Mouse (Mus musculus): Measurements from ENCODE around the gene Aph1c.
A peak's percentile ranks its signal among the peaks of the same experiment; 100 is the strongest.
"Not testable (repeated sequence)": the region's sequence is repeated elsewhere in the genome, so short reads cannot be mapped to it uniquely, and the experiment has no call there.

The Aph1c gene

DNA sequence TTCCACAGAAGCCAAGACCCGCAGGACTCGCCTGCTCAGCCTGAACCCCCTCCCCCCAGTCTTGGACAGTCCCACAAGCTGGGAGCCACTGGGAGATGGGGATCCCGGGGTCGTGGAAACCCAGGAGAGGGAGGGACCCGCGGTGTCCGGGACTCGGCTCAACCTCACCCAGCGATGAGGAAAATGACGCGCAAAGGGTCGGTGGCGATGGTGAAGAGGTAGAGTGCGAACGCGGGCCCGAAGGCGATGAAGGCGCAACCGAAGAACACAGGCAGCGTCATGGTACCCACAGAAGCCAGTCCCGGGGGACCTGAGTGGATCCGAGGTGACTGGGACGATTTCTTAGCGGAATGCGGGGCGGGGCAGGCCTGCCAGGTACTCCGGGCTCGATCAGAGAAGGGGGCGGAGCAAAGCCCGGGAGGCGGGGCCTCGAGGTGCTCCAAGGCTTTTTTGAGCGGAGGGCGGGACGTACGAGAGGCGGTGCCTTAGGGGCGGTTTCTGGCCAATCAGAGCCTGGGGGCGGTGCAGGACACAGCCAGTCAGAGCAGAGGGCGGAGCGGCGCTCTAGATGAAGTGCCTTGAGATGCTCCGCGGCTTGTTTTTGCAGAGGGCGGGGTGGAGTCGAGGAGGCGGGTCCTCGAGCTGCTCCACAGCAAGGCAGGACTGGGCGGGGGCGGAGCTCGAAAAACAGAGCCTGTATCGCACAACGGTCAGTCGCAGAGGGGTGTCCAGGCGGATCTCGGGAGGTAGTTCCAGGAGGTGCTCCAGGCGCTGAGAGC lies at the start of gene Aph1c:
Aph1c (minus strand) TSS at position 409 of the 779 bp plus-strand sequence.
- DNase-seq (ENCODE audit: low spot score): peak; percentile 98

DNA sequence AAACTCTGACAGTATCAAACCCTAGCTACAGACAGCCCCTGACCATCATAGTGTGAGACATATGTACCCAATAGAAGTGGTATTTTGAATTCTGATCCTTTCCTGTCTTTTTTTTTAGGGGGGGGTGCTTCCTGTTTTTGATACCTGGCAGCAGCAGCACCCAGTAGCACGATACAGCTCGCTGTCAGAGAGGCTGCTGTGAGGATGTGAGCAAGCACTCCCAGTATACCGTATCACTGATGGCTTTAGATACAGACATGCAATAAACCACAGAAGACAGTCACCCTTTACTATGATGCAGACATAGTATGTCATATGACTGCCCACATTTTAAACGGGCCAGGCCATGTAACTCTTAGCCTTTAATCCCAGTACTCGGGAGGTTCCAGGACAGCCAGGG lies 49.0 kb upstream of the Aph1c start:
- peak; percentile 76 for DNase-seq (ENCODE audit: low spot score)

DNA sequence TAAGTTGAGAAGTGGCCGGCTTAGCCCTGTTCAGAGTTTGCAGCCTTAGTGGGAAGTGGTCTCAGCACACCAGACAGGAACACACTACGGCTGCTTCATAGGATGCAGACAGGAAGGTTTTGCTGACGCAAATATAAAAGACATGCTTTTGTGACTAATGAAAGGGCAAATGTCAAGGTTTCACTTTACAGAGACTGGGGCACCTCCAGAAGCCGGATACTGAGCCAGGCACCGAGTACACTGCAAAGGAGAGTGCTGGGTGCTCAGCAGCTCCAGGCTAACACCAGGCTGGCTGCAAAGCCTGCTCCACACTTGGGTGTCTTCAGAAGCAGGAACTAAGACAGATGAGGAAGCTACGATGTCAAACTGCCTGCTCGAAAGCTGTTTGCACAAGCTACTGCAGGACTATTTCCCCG lies 47.9 kb upstream of the Aph1c start:
- peak; percentile 72 for DNase-seq (ENCODE audit: low spot score)

DNA sequence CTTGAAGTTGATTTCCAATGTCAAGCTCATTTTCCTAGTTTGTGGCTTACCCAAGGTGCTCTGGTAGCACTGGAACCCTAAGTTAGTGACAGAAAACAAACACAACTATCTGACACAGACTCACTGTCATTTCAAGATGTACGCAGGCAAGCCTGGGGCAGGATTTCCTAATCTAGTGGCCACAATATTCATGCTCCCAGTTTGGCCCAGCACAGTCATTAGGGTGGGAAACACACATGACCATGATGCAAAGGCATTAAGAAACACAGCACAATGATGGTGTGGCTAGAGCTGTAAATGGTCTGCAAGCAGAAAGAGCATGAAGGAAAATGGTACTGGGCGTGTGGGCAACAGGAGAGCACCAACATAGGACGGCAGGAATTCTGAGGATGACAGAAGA lies 47.3 kb upstream of the Aph1c start:
- no peak for DNase-seq (ENCODE audit: low spot score)

DNA sequence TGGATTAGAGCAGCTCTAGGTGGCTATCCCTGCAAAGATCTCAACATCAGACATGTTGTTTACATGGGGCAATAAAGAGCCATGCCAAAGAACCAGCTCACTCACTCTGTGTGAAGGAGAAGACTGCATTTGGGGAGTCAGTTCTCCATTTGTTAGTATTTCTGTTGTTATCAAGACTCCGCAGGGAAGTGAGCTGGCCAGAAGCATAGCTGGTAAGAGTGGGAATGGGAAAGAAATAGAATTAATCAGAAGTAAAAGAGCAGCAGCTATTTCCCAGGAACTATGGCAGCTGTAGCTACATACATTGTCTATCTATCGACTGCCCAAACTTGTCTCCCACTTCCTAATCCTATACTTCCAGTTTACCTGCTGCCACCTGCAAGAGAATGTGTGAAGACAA lies 46.2 kb upstream of the Aph1c start:
- no peak for DNase-seq (ENCODE audit: low spot score)

DNA sequence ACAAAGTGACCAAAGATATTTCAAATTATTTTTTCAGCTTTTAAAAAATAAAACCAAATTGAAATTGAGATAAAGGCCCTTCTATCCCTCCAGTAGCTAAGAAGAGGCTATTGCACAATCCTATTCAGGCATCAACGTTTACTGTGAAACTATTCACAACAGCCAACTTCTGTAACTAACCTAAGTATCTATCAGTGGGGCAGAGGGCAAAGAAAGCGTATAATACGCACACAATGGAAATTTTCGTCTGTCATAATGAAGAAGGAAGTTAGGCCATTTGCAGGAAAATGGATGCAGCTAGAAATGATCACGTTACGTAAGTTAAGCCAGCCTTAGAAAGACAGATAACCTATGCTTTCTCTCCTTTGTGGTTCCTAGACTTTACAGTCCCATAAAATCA lies 45.0 kb upstream of the Aph1c start:
- no peak for DNase-seq (ENCODE audit: low spot score)

DNA sequence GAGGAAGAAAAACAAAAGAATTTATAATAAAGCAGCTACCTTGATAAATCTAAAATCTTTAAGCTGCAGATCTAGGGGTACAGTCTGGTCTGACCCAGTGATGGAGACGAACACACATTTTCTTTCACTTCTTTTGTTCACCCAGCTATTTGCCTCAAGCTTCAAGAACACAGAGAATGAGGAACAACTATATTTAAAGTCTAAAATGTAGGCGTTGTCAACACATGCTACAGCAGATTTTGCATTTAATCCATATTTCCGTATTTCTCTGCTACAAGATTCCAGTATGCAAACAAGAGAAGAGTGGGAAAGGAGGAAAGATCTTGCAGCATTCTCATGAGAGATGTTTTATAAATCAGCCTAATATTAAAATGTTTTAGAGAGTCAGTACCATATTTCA lies 44.4 kb upstream of the Aph1c start:
- DNase-seq (ENCODE audit: low spot score): no peak

DNA sequence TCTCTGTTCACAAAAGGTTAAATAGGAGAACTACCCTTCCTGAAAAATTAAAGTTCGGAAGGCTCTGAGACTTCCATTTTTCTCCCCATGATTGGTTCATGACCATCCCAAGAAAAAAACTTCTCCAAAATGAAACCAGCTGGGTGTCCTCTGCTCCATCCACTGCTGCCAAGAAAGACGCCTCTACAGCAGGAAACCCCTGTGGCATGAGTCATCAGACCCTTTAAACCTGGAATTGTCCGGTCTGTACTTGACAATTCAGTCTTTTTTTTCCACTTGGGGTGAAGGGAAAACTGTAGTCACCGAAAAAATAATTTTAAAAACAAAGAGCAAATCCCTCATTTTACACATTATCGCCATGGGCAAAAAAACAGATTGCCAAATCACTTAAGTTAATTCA lies 42.1 kb upstream of the Aph1c start:
- DNase-seq (ENCODE audit: low spot score): no peak

DNA sequence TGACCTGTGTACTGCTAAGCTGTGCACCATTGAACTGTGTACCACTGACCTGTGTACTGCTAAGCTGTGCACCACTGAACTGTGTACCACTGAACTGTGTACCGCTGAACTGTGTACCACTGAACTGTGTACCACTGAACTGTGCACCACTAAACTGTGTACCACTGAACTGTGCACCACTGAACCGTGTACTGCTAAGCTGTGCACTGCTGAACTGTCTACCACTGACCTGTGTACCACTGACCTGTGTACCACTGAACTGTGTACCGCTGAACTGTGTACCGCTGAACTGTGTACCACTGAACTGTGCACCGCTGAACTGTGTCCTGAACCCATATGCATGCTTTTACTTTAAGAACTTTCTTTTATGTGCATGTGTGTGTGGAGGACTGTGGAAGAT lies 39.8 kb upstream of the Aph1c start:
- no peak for DNase-seq (ENCODE audit: low spot score)

DNA sequence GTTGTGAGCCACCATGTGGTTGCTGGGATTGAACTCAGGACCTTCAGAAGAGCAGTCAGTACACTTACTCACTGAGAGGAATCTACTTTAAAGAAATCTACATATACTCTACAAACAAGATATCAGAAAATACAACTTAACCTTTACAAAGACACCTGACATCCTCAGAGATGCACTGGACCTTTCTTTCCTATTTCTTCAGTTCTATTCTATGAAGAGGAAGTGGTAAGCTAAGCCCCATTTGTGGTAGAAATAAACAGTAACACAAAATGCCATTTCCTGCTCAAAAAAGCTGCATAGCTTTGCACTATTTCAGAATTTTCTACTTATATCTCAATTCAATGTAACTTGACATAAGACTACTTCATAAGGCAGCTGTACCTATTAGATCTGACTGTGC lies 39.0 kb upstream of the Aph1c start:
- peak; percentile 26 for DNase-seq (ENCODE audit: low spot score)

DNA sequence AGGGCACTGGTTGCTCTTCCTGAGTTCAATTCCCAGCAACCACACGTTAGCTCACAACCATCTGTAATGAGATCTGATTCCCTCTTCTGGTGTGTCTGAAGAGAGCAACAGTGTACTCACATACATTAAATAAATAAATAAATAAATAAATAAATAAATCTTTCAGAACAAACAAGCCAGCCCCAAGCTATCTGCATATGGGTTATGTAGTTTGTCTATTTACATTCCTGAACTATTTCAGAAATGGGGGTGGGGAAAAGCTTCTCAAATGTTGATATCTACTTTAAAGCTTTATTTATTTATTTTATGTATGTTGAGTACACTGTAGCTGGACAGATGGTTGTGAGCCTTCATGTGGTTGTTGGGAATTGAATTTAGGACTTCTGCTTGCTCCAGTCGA lies 38.5 kb upstream of the Aph1c start:
- DNase-seq (ENCODE audit: low spot score): not testable (repeated sequence)

DNA sequence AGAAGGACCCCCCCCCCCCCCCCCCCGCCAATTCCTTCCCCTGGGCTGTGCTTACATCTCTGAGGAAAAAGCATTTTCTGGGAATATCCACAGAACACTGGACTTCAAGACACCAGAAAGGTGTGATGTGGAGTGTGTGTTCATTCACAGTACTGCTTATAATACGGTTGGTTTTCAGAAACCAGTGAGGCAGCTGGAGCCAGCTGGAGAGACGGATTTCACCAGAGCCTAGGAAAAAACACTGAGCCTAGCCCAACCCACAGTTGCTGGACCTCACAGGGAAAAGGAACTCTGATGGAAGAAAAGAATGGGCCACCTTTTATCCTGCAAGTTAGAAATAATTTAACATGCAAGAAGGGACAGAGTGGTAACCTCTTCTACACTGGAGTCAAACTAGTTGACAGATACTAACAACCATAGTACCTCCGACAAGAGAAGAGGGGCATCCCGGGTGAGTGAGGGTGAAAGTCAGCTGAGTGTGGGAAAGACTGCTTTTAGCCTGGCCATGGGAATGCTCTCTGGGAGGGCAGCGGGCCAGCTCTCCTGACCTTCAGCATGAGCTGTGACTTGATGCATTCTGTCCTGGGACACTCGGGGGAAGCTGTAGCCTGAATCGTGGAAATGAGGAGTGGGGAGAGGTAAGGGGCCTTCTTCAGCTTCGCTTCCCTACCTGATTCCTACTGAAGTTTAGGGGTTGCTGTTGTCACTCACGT lies 37.6 kb upstream of the Aph1c start:
- DNase-seq (ENCODE audit: low spot score): no peak

DNA sequence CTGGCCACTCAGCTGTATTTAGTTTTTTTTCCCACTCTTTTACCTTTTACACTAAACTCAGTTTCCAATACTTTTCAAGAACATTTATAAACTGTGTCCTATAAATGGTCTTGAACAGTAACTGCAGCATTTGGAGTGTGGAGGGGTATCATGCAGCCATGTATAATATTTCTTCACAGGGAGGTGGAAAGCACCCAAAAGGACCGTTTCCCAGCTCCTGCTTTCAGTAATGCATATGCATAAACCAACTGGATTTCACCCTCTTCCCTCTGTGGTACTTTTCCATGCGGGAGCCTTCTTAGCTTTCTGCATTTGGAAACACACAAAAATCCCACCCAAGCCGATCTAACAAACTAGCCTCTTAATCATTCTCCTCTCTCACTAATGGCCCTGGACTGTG lies 30.2 kb upstream of the Aph1c start:
- DNase-seq (ENCODE audit: low spot score): no peak

DNA sequence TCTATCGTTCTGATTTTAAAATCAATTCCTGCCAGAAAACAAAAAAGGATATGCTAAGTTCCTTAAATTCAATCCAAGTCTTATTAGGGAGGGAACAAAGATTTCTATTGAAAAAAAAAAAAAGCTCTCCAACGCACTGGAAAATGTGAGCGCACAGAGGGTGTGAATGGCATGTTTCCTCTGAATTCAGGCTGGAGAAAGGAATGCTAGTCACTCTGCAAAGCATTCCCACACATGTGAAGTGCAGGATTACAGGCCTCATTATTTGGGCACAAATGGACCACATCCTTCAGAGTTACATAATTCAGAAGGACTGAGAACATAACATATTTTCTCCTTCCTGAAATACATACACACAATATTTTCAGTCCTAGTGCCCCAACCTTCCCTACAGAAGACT lies 28.9 kb upstream of the Aph1c start:
- DNase-seq (ENCODE audit: low spot score): no peak

DNA sequence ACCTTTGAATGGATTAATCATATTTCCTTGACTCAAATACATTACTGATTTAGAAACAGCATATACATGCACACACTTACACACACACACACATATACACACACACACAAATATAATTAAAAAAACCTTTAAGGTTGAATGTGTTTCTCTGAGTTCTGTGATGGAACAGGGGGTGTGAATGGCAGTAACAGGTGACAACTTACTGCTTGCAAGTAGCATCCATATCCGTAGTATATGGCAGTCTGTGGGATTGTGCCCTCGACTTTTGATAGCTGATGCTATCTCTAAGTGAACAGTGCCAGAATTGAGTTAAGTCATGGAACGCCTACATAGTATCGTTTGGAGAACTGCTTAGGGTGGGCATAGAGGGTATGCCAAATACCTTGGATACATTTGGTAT lies 27.7 kb upstream of the Aph1c start:
- no peak for DNase-seq (ENCODE audit: low spot score)

DNA sequence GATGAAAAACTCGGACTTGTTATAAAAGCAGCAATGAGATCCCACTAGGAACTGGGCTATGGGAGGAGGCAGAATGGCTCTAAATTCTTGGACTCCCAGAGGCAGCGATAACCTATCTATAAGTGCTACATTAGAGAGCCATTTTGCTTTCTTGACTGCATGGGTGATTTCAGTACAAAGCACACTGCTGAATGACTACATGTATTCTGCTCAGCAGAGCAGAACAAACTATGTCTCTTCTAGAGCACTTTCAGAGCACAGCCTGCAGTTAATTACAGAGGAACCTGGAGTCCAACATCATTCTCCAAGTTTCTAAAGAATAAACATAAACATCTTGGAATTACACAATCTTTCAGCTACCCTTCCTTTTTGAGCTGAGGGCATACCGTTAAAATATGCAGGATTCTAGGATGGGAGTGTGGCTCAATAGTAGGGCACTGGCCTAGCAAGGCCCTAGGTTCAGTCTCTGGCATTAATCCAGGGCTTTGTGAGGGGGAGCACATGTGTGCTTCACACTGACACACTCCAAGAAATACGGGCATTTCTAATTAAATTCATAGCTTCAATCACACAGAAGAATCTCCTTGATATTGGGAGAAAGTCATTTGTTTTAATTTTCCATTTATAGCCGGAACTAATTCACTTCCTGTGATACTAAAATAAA lies 26.7 kb upstream of the Aph1c start:
- DNase-seq (ENCODE audit: low spot score): no peak

DNA sequence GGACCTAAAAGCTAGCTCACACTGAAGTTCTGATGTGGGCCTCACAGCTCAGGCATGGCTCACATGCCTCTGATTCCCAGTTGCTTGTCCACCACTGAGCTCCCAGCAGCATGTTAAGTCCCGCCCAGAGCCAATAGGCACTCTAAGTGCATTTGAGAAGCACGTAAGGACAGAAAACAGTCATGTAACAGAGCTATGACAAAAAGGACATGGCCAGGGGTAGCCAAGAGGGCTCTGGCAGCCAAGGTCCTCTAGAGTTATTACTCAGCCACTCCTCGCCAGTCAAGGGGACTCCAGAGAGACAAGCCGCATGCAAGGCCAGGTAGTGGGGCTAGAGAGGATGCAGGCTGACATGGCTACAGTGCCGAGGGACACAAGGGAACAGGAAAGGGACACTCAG lies 25.0 kb upstream of the Aph1c start:
- DNase-seq (ENCODE audit: low spot score): no peak

DNA sequence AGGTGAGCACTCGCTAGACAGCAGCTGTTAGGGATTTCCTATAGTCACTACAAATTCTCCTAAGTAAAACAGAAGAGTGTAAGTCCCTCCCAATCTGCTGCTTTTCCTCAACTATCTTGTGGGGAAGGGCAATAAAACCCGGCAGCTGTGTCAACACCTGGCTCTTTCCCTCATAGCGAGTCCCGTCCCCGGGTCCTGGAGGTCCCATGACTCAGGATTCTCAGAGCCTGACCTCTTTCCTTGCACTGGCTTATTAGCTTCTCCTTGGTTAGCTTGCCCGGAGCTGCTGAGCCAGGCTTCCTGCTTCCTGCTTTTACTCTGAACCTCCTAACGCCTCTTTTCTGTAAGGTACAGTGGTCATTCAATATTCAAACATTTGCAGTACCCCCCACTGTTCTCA lies 21.3 kb upstream of the Aph1c start:
- DNase-seq (ENCODE audit: low spot score): no peak

DNA sequence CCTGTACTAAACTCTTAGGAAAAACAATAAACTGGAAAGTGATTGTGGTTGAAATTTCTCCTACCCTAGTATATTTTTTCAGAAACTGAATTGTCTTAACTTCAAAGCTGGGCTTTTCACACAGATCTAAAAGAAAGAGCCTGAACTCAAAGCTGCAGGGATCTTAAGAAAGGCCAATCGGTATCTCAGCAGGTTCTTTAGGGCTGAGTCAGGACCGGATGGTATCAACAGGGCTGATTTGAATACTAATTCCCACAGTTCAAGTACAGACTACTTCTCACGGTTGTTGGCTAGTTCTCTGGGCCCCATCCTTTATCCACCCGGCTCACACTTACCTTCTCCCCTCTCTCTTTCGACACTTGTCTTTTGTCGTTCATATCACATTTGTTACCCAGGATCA lies 18.1 kb upstream of the Aph1c start:
- no peak for DNase-seq (ENCODE audit: low spot score)

DNA sequence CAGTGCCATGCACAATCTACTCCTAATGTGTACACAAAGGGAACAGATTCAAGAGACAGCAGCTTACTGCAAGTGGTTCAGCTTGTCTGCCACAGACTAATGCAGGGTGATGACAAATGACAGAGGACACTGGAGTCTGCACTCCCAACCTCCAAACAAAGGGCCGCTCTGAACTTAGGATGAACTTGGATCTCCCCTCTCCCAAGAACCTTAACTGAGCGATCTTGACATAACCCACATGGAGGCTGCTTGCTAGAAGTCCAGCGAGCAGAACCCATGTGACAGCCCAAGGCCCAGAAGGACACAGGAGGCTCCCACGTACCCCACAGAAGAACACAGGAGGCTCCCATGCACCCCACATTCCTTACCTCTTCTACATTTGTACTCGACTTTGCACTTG lies 16.4 kb upstream of the Aph1c start:
- no peak for DNase-seq (ENCODE audit: low spot score)

DNA sequence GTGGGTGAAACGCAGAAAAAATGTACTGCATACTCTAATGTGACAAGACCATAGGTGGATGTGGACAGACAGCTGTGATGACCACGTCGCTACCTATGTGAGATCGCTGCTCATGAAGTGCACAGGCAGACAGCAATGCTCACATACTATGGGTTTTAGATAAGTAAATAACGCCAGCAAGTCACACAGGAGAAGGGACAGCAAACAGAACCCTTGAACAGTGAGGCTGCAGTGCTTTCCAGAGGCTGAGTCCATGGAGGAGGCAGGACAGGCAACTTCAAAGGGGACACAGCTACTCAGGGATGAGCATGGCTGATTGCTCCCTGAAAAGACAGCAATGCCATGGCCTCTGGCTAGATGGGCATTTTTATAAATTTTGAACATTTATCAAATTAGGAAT lies 12.3 kb upstream of the Aph1c start:
- no peak for DNase-seq (ENCODE audit: low spot score)

DNA sequence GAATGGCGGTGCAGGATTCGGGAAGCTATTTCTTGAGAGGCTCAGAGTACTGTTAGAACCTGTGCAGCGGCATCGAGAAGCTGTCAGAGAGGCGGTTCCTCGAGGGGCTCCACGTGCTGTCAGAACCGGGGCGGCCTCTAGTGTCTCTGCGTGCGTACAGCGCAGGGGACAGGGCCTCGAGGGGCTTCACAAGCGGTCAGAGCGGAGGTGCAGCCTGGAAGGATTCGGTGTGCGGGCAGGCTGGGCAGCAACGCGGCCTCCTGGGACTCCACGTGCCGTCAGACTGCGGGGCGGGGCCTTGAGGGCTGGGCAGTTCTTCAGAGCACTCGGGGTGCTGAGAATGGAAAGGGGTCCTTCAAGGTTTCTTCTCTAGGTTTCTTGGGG lies 563 bp upstream of the Aph1c start:
- DNase-seq (ENCODE audit: low spot score): no peak

DNA sequence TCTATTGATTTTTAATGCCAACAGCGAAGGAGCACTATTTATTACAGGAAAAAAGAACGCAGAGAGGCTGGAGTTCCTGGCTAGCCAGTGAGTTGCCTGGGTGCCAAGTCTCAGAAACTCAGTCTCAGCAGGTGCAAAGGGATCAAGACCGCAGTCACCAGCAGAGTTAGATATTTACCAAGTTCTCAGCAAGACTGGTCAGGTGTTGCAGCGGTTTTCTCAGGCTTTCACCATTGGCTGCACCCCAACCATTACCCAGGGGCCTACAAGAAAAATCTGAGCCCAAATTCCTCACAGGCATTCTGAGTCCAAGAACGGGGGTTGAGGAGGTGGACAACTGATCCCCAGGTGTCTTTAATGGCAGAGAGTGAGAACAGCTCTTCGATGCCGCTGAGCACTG lies 675 bp downstream of the Aph1c start:
- DNase-seq (ENCODE audit: low spot score): no peak

All from T-cell, adult 2 months (primary cell).